Mouse (Mus musculus) splenic B cell, adult 2 months (primary cell): ENCODE data around the gene Cnot10.

Source experiments
- DNase-seq: peaks from one replicate; pipeline ENCODE4 v3.0.0-alpha.2; 2011; ENCODE audit warnings: low read depth, low spot score
- H3K27me3 ChIP-seq: 2 replicates; pipeline ENCODE4 v1.6.1; 2012; ENCODE audit warnings: mild to moderate bottlenecking, low read length, moderate library complexity, mixed read lengths; ENCODE audit not compliant: control insufficient read depth, poor library complexity, insufficient read depth, severe bottlenecking
- H3K36me3 ChIP-seq: 2 replicates; pipeline ENCODE4 v1.6.1; 2012; ENCODE audit warnings: mild to moderate bottlenecking, low read length, moderate library complexity, mixed read lengths; ENCODE audit not compliant: control insufficient read depth, poor library complexity, insufficient read depth, severe bottlenecking

The Cnot10 gene

GRCm38 (mm10) chr9:114639839-114640646, at the start of gene Cnot10:
TSS of gene Cnot10 (minus strand) at chr9:114640184.
- no peaks in the 10 kb centered on the region for H3K27me3 ChIP-seq
- DNase-seq: peak; percentile 99
- no peaks in the 10 kb centered on the region for H3K36me3 ChIP-seq

- Histone ChIP-seq H3K36me3 (no peaks in the 10 kb centered on the region; the same call in 1 of the 2 replicates), H3K27me3 (no peaks in the 10 kb centered on the region)
- no peak for DNase-seq
These were observed 49.0 kb upstream of the Cnot10 start for GRCm38 (mm10) chr9:114688953-114689407.

- no peaks in the 10 kb centered on the region for H3K27me3 ChIP-seq
- no peaks in the 10 kb centered on the region; the same call in 1 of the 2 replicates for H3K36me3 ChIP-seq
- DNase-seq: peak; percentile 97
These were observed 48.4 kb upstream of the Cnot10 start, which contains the start of gene Dync1li1 for GRCm38 (mm10) chr9:114688252-114688952. TSS of gene Dync1li1 (plus strand) at chr9:114688790.

- DNase-seq: no peak
- H3K36me3 ChIP-seq: no peaks in the 10 kb centered on the region; the same call in 1 of the 2 replicates
- H3K27me3 ChIP-seq: no peaks in the 10 kb centered on the region
These were observed 47.7 kb upstream of the Cnot10 start for GRCm38 (mm10) chr9:114687639-114688038.

- no peaks in the 10 kb centered on the region; the same call in 1 of the 2 replicates for H3K36me3 ChIP-seq
- no peak for DNase-seq
- H3K27me3 ChIP-seq: no peaks in the 10 kb centered on the region
These were observed 46.3 kb upstream of the Cnot10 start for GRCm38 (mm10) chr9:114686245-114686644.

GRCm38 (mm10) chr9:114682193-114682592, 42.2 kb upstream of the Cnot10 start:
- Histone ChIP-seq H3K27me3 (no peaks in the 10 kb centered on the region), H3K36me3 (no peaks in the 10 kb centered on the region)
- no peak for DNase-seq

- Histone ChIP-seq H3K27me3 (no peaks in the 10 kb centered on the region), H3K36me3 (no peaks in the 10 kb centered on the region)
- no peak for DNase-seq
These were observed 40.5 kb upstream of the Cnot10 start for GRCm38 (mm10) chr9:114680531-114680930.

GRCm38 (mm10) chr9:114679944-114680343, 40.0 kb upstream of the Cnot10 start:
- Histone ChIP-seq H3K27me3 (no peaks in the 10 kb centered on the region), H3K36me3 (no peaks in the 10 kb centered on the region)
- DNase-seq: no peak

- Histone ChIP-seq H3K36me3 (no peaks in the 10 kb centered on the region), H3K27me3 (no peaks in the 10 kb centered on the region)
- DNase-seq: no peak
These were observed 38.6 kb upstream of the Cnot10 start for GRCm38 (mm10) chr9:114678576-114678975.

GRCm38 (mm10) chr9:114673626-114674025, 33.6 kb upstream of the Cnot10 start:
- H3K27me3 ChIP-seq: no peaks in the 10 kb centered on the region
- no peaks in the 10 kb centered on the region for H3K36me3 ChIP-seq
- DNase-seq: no peak

GRCm38 (mm10) chr9:114672703-114673561, 32.9 kb upstream of the Cnot10 start:
- Histone ChIP-seq H3K27me3 (no peaks in the 10 kb centered on the region), H3K36me3 (no peaks in the 10 kb centered on the region)
- peak; percentile 49 for DNase-seq

GRCm38 (mm10) chr9:114671946-114672345, 32.0 kb upstream of the Cnot10 start:
- no peaks in the 10 kb centered on the region for H3K36me3 ChIP-seq
- H3K27me3 ChIP-seq: no peaks in the 10 kb centered on the region
- no peak for DNase-seq

- no peaks in the 10 kb centered on the region for H3K27me3 ChIP-seq
- no peaks in the 10 kb centered on the region for H3K36me3 ChIP-seq
- DNase-seq: no peak
These were observed 29.0 kb upstream of the Cnot10 start for GRCm38 (mm10) chr9:114669011-114669410.

GRCm38 (mm10) chr9:114668047-114668446, 28.1 kb upstream of the Cnot10 start:
- Histone ChIP-seq H3K36me3 (no peaks in the 10 kb centered on the region), H3K27me3 (no peaks in the 10 kb centered on the region)
- no peak for DNase-seq
